Mouse (Mus musculus): ENCODE results near the gene Ccdc120.

- TF ChIP-seq CHD2 (IDR thresholded peaks at IDR 0.05; ENCODE audit: low read depth, low read length) (no peak), ZC3H11A (IDR thresholded peaks at IDR 0.05; ENCODE audit: borderline replicate concordance, low read depth, low read length) (no peak), MAFK (IDR thresholded peaks at IDR 0.05; ENCODE audit: insufficient read depth, low read depth, low read length) (no peak)
Measured at GRCm38 (mm10) chrX:7762137-7762920, 11.6 kb upstream of the Ccdc120 start, which contains the start of gene Tfe3.

Measured in ES-E14 (cell line).